Mouse (Mus musculus) CH12.LX (cell line): Measurements from ENCODE around the gene Rapgef6. TPM values are rescaled to one million over a fixed set of nuclear protein-coding genes. Genes with fewer than 3 reads are reported as not detected.

Source experiments
- DNase-seq: peaks from one replicate; pipeline ENCODE4 v3.0.0-alpha.2; 2013; ENCODE audit errors: extremely low read depth
- H3K27ac ChIP-seq: 2 replicates; pipeline ENCODE4 v1.5.1; 2012; ENCODE audit warnings: low read depth, mild to moderate bottlenecking, control low read depth, moderate library complexity; ENCODE audit not compliant: insufficient read depth
- H3K27me3 ChIP-seq: replicated peaks from 2 replicates; pipeline ENCODE3; 2012; ENCODE audit warnings: inconsistent platforms
- H3K36me3 ChIP-seq, 2 experiments: replicated peaks in 1 of 2; 2 replicates each; pipeline versions ENCODE3 to v1.6.1; 2012; ENCODE audit warnings: inconsistent platforms in 1 of 2, low read length in 1 of 2, mild to moderate bottlenecking in 1 of 2, mixed read lengths in 1 of 2, moderate library complexity in 1 of 2; ENCODE audit not compliant: control insufficient read depth in 1 of 2, insufficient read depth in 1 of 2
- H3K4me1 ChIP-seq, 2 experiments: 2 replicates each; pipeline ENCODE4 v1.6.1; 2012; ENCODE audit warnings: inconsistent platforms in 1 of 2, moderate library complexity in 1 of 2; ENCODE audit not compliant: insufficient read depth in 2 of 2, control insufficient read depth in 1 of 2
- H3K4me2 ChIP-seq: 2 replicates; pipeline ENCODE4 v1.6.1; 2012; ENCODE audit warnings: low read depth, mild to moderate bottlenecking, control low read depth; ENCODE audit not compliant: poor library complexity, insufficient read depth, severe bottlenecking
- H3K4me3 ChIP-seq, 3 experiments: fragments of 150-350 bp in 1 of 3; sonication (generic) in 1 of 3; replicated peaks in 1 of 3; 2 replicates each; pipeline versions ENCODE3 to v1.5.1; 2011 to 2012; ENCODE audit warnings: low read depth in 2 of 3, low read length in 2 of 3, mild to moderate bottlenecking in 2 of 3, moderate library complexity in 2 of 3, control low read depth in 1 of 3, improper control_type of control experiment in 1 of 3, inconsistent platforms in 1 of 3, mixed read lengths in 1 of 3; ENCODE audit not compliant: poor library complexity in 1 of 3
- H3K79me2 ChIP-seq: replicated peaks from 2 replicates; pipeline ENCODE4 v1.6.1; 2012; ENCODE audit warnings: mild to moderate bottlenecking, moderate library complexity; ENCODE audit not compliant: control insufficient read depth, poor library complexity, insufficient read depth, severe bottlenecking; ENCODE audit errors: extremely low read depth
- H3K9ac ChIP-seq: 2 replicates; pipeline ENCODE4 v1.6.1; 2012; ENCODE audit warnings: low read depth, mild to moderate bottlenecking, control low read depth, moderate library complexity; ENCODE audit not compliant: insufficient read depth
- H3K9me3 ChIP-seq: replicated peaks from 2 replicates; pipeline ENCODE3; 2012; ENCODE audit warnings: low read length, inconsistent platforms, mixed read lengths
- BHLHE40 ChIP-seq: IDR thresholded peaks from 2 replicates; pipeline ENCODE4 v1.6.1; 2011; ENCODE audit warnings: mild to moderate bottlenecking, low read depth, low read length, improper control_type of control experiment
- CHD1 ChIP-seq: IDR thresholded peaks from 2 replicates; pipeline ENCODE4 v1.6.1; 2012; ENCODE audit warnings: low read depth, low read length, improper control_type of control experiment, inconsistent platforms
- CHD2 ChIP-seq: IDR thresholded peaks from 2 replicates; pipeline ENCODE4 v1.6.1; 2011; ENCODE audit warnings: low read length, improper control_type of control experiment
- CTCF ChIP-seq, 2 experiments: IDR thresholded peaks in 1 of 2; conservative IDR thresholded peaks in 1 of 2; 2 replicates each; pipeline ENCODE4 v1.5.1; 2011 to 2012; ENCODE audit warnings: low read depth in 2 of 2, low read length in 2 of 2, improper control_type of control experiment in 1 of 2, inconsistent platforms in 1 of 2, mild to moderate bottlenecking in 1 of 2, moderate library complexity in 1 of 2
- E2F4 ChIP-seq: IDR thresholded peaks from 2 replicates; pipeline ENCODE4 v1.6.1; 2011; ENCODE audit warnings: low read depth, low read length, improper control_type of control experiment; ENCODE audit not compliant: insufficient replicate concordance
- ETS1 ChIP-seq: conservative IDR thresholded peaks from 2 replicates; pipeline ENCODE4 v1.6.1; 2012; ENCODE audit warnings: low read depth, mild to moderate bottlenecking, inconsistent platforms, low read length, improper control_type of control experiment, moderate library complexity
- HCFC1 ChIP-seq: IDR thresholded peaks from 2 replicates; pipeline ENCODE4 v1.6.1; 2012; ENCODE audit warnings: low read depth, mild to moderate bottlenecking, inconsistent platforms, low read length, improper control_type of control experiment
- JUN ChIP-seq: IDR thresholded peaks from 2 replicates; pipeline ENCODE4 v1.6.1; 2011; ENCODE audit warnings: low read depth, mild to moderate bottlenecking, low read length, improper control_type of control experiment, moderate library complexity; ENCODE audit not compliant: insufficient read depth
- JUND ChIP-seq: conservative IDR thresholded peaks from 2 replicates; pipeline ENCODE4 v1.6.1; 2011; ENCODE audit warnings: low read depth, low read length, improper control_type of control experiment
- MAX ChIP-seq: IDR thresholded peaks from 2 replicates; pipeline ENCODE4 v1.6.1; 2011; ENCODE audit warnings: low read length, improper control_type of control experiment
- MAZ ChIP-seq: IDR thresholded peaks from 2 replicates; pipeline ENCODE4 v1.6.1; 2012; ENCODE audit warnings: low read depth, mild to moderate bottlenecking, inconsistent platforms, low read length, improper control_type of control experiment, moderate library complexity
- MEF2A ChIP-seq: IDR thresholded peaks from 2 replicates; pipeline ENCODE4 v1.6.1; 2014; ENCODE audit warnings: low read depth, mild to moderate bottlenecking, inconsistent platforms, low read length, improper control_type of control experiment, borderline replicate concordance
- NRF1 ChIP-seq: IDR thresholded peaks from 2 replicates; pipeline ENCODE4 v1.6.1; 2014; ENCODE audit warnings: low read depth, mild to moderate bottlenecking, inconsistent platforms, low read length, improper control_type of control experiment, moderate library complexity
- POLR2AphosphoS2 ChIP-seq: IDR thresholded peaks from 2 replicates; pipeline ENCODE4 v1.6.1; 2011; ENCODE audit warnings: low read depth, low read length, improper control_type of control experiment
- RCOR1 ChIP-seq: conservative IDR thresholded peaks from 2 replicates; pipeline ENCODE4 v1.6.1; 2012; ENCODE audit warnings: low read depth, mild to moderate bottlenecking, inconsistent platforms, low read length, improper control_type of control experiment
- SIN3A ChIP-seq: IDR thresholded peaks from 2 replicates; pipeline ENCODE4 v1.6.1; 2012; ENCODE audit warnings: low read length, improper control_type of control experiment, inconsistent platforms
- SMC3 ChIP-seq: IDR thresholded peaks from 2 replicates; pipeline ENCODE4 v1.6.1; 2011; ENCODE audit warnings: low read depth, low read length, improper control_type of control experiment
- TCF12 ChIP-seq: IDR thresholded peaks from 2 replicates; pipeline ENCODE4 v1.6.1; 2014; ENCODE audit warnings: low read depth, mild to moderate bottlenecking, inconsistent platforms, low read length, improper control_type of control experiment
- ZC3H11A ChIP-seq: IDR thresholded peaks from 2 replicates; pipeline ENCODE4 v1.6.1; 2012; ENCODE audit warnings: low read depth, mild to moderate bottlenecking, inconsistent platforms, low read length, improper control_type of control experiment
- ZMIZ1 ChIP-seq: IDR thresholded peaks from 2 replicates; pipeline ENCODE4 v1.6.1; 2012; ENCODE audit warnings: low read depth, mild to moderate bottlenecking, inconsistent platforms, low read length, improper control_type of control experiment
- ZNF384 ChIP-seq: IDR thresholded peaks from 2 replicates; pipeline ENCODE4 v1.6.1; 2012; ENCODE audit warnings: low read depth, low read length, improper control_type of control experiment, inconsistent platforms
- dilution Hi-C: fragments of 300-500 bp; cut with MboI; formaldehyde crosslinking; loops from 2 replicates; pipeline ENCODE4 v1.14.3; 2020; ENCODE audit warnings: low sequenced_read_pairs; ENCODE audit not compliant: extremely low pct_unique_long_range_greater_than_20kb, extremely low pct_ligation_motif_present
- in situ Hi-C: fragments of 300-500 bp; cut with MboI; formaldehyde crosslinking; loops from 3 replicates; pipeline ENCODE4 v1.14.3; 2019; ENCODE audit warnings: low sequenced_read_pairs, low pct_ligation_motif_present, low pct_unique_long_range_greater_than_20kb, mixed read lengths
- polyA plus RNA-seq: library from polyadenylated mRNA; unstranded; fragments of >175 nt; gene quantifications from 2 replicates; pipeline ENCODE4 v1.2.1, GENCODE M21; 2012; ENCODE audit warnings: low read depth; ENCODE audit not compliant: insufficient read length
- total RNA-seq, 2 experiments: library from RNA; depleted of rRNA; stranded (reverse); fragments of 300-350 nt in 1 of 2; fragments of >200 nt in 1 of 2; gene quantifications; 2 replicates each; pipeline ENCODE4 v1.2.3; 2012 to 2014

The Rapgef6 gene
- total and polyA plus RNA-seq, 3 experiments, result 36.7 to 63.8 (median 38.3) TPM

GRCm38 (mm10) chr11:54592585-54592984 lies 69.9 kb downstream of the Rapgef6 start:
- Histone ChIP-seq H3K9ac (no peak overlapping the region), H3K4me2 (no peak overlapping the region), H3K79me2 (peaks cover 6% of the 10 kb centered on the region), H3K27me3 (no peaks in the 10 kb centered on the region), H3K36me3 (peaks cover 14 to 41% of the 10 kb centered on the region in 2 experiments), H3K4me3 (no peak overlapping the region), H3K9me3 (no peaks in the 10 kb centered on the region), H3K4me1 (peaks cover 0 to 21% of the 10 kb centered on the region in 2 experiments; a peak in 2 of 4 replicates), H3K27ac (no peak overlapping the region)
- in situ Hi-C loops, result no loop called here
- dilution Hi-C loops, result no loop called here
- DNase-seq, result peak; percentile 24
- peak; percentile 42 for TF ChIP-seq JUN
- TF ChIP-seq MEF2A, result peak; percentile 60; the same call in 1 of the 2 replicates
- TF ChIP-seq CHD2, result no peak
- 0 out of 2 replicates have a peak, but pooled peaks have one; percentile 33 for TF ChIP-seq JUND

- Histone ChIP-seq H3K79me2 (peaks cover 6% of the 10 kb centered on the region), H3K9me3 (no peaks in the 10 kb centered on the region), H3K36me3 (peaks cover 8 to 42% of the 10 kb centered on the region in 2 experiments), H3K4me3 (no peak overlapping the region), H3K4me1 (peaks cover 0 to 24% of the 10 kb centered on the region in 2 experiments; a peak in 2 of 4 replicates), H3K9ac (no peak overlapping the region), H3K27me3 (no peaks in the 10 kb centered on the region), H3K27ac (no peak overlapping the region), H3K4me2 (no peak overlapping the region)
- in situ Hi-C loops, result no loop called here
- dilution Hi-C loops, result no loop called here
- TF ChIP-seq ZC3H11A (no peak), SIN3A (no peak), E2F4 (no peak), SMC3 (no peak), TCF12 (no peak), POLR2AphosphoS2 (no peak), ZNF384 (no peak), ZMIZ1 (no peak), CTCF (conservative IDR thresholded peaks at IDR 0.05 in 1 of 2, IDR thresholded peaks at IDR 0.05 in 1 of 2; ENCODE audit: low read depth in 2 of 2, low read length in 2 of 2) (no peak), MAX (no peak), NRF1 (no peak), CHD1 (no peak), BHLHE40 (no peak), MAZ (no peak), ETS1 (no peak), HCFC1 (no peak), RCOR1 (no peak)
- no peak for DNase-seq
Observed at GRCm38 (mm10) chr11:54594049-54594448, 71.4 kb downstream of the Rapgef6 start.
